Mouse (Mus musculus): ENCODE measurements around the gene Pygb. TPM values are rescaled to one million over a fixed set of nuclear protein-coding genes. Genes with fewer than 3 reads are reported as not detected.

Pygb gene
- polyA plus RNA-seq, 1 experiment from 2014 or later = 61.6 TPM

- Histone ChIP-seq H3K27me3 (ENCODE audit: control insufficient read depth, insufficient read depth, low read length) (no peaks in the 10 kb centered on the region), H3K4me1 (ENCODE audit: control insufficient read depth, insufficient read depth, low read length) (no peaks in the 10 kb centered on the region), H3K9me3 (ENCODE audit: control insufficient read depth, low read depth, low read length) (no peaks in the 10 kb centered on the region), H3K4me2 (replicated peaks; ENCODE audit: low read depth, low read length) (no peak overlapping the region), H3K36me3 (ENCODE audit: control insufficient read depth, insufficient read depth, low read length) (peaks cover 66% of the 10 kb centered on the region), H3K9ac (replicated peaks; ENCODE audit: low read depth, low read length) (no peak overlapping the region), H3K27ac (ENCODE audit: low read length) (no peak overlapping the region), H3K4me3 (ENCODE audit: low read depth, low read length) (no peak overlapping the region)
- WGBS = 89% methylated on average over 3 of the region's 3 CpGs
- no peak for ATAC-seq (ENCODE audit: insufficient number of reproducible peaks, insufficient read depth, low FRiP score, low read depth)
Observed at GRCm38 (mm10) chr2:150826426-150826825, 39.9 kb downstream of the Pygb start.

- Histone ChIP-seq H3K27me3 (ENCODE audit: control insufficient read depth, insufficient read depth, low read length) (no peaks in the 10 kb centered on the region), H3K9ac (replicated peaks; ENCODE audit: low read depth, low read length) (no peak overlapping the region), H3K27ac (ENCODE audit: low read length) (no peak overlapping the region), H3K36me3 (ENCODE audit: control insufficient read depth, insufficient read depth, low read length) (peaks cover 69% of the 10 kb centered on the region), H3K4me1 (ENCODE audit: control insufficient read depth, insufficient read depth, low read length) (no peaks in the 10 kb centered on the region), H3K9me3 (ENCODE audit: control insufficient read depth, low read depth, low read length) (no peaks in the 10 kb centered on the region), H3K4me3 (ENCODE audit: low read depth, low read length) (no peak overlapping the region), H3K4me2 (replicated peaks; ENCODE audit: low read depth, low read length) (no peak overlapping the region)
- WGBS = 88% methylated on average over 3 of the region's 3 CpGs
- no peak for ATAC-seq (ENCODE audit: insufficient number of reproducible peaks, insufficient read depth, low FRiP score, low read depth)
Observed at GRCm38 (mm10) chr2:150828164-150828563, 41.6 kb downstream of the Pygb start.

GRCm38 (mm10) chr2:150828654-150829053 lies 42.1 kb downstream of the Pygb start:
- Histone ChIP-seq H3K4me2 (replicated peaks; ENCODE audit: low read depth, low read length) (no peak overlapping the region), H3K27me3 (ENCODE audit: control insufficient read depth, insufficient read depth, low read length) (no peaks in the 10 kb centered on the region), H3K9ac (replicated peaks; ENCODE audit: low read depth, low read length) (no peak overlapping the region), H3K9me3 (ENCODE audit: control insufficient read depth, low read depth, low read length) (no peaks in the 10 kb centered on the region), H3K4me1 (ENCODE audit: control insufficient read depth, insufficient read depth, low read length) (no peaks in the 10 kb centered on the region), H3K4me3 (ENCODE audit: low read depth, low read length) (no peak overlapping the region), H3K27ac (ENCODE audit: low read length) (no peak overlapping the region), H3K36me3 (ENCODE audit: control insufficient read depth, insufficient read depth, low read length) (peaks cover 69% of the 10 kb centered on the region)
- WGBS = 80% methylated on average over 4 of the region's 4 CpGs
- no peak for ATAC-seq (ENCODE audit: insufficient number of reproducible peaks, insufficient read depth, low FRiP score, low read depth)

GRCm38 (mm10) chr2:150830011-150830410 lies 43.5 kb downstream of the Pygb start:
- Histone ChIP-seq H3K4me3 (ENCODE audit: low read depth, low read length) (no peak overlapping the region), H3K9ac (replicated peaks; ENCODE audit: low read depth, low read length) (no peak overlapping the region), H3K4me2 (replicated peaks; ENCODE audit: low read depth, low read length) (no peak overlapping the region), H3K4me1 (ENCODE audit: control insufficient read depth, insufficient read depth, low read length) (no peaks in the 10 kb centered on the region), H3K27me3 (ENCODE audit: control insufficient read depth, insufficient read depth, low read length) (no peaks in the 10 kb centered on the region), H3K9me3 (ENCODE audit: control insufficient read depth, low read depth, low read length) (no peaks in the 10 kb centered on the region), H3K36me3 (ENCODE audit: control insufficient read depth, insufficient read depth, low read length) (peaks cover 56% of the 10 kb centered on the region), H3K27ac (ENCODE audit: low read length) (no peak overlapping the region)
- WGBS = 92% methylated on average over 2 of the region's 2 CpGs
- ATAC-seq (ENCODE audit: insufficient number of reproducible peaks, insufficient read depth, low FRiP score, low read depth) = no peak

- no peaks in the 10 kb centered on the region for H3K4me1 ChIP-seq (ENCODE audit: control insufficient read depth, insufficient read depth, low read length)
- H3K27me3 ChIP-seq (ENCODE audit: control insufficient read depth, insufficient read depth, low read length) = no peaks in the 10 kb centered on the region
- WGBS = 92% methylated on average over 3 of the region's 3 CpGs
- no peak overlapping the region for H3K27ac ChIP-seq (ENCODE audit: low read length)
- H3K9ac ChIP-seq (replicated peaks; ENCODE audit: low read depth, low read length) = no peak overlapping the region
- ATAC-seq (ENCODE audit: insufficient number of reproducible peaks, insufficient read depth, low FRiP score, low read depth) = no peak
- H3K9me3 ChIP-seq (ENCODE audit: control insufficient read depth, low read depth, low read length) = no peaks in the 10 kb centered on the region
- no peak overlapping the region for H3K4me3 ChIP-seq (ENCODE audit: low read depth, low read length)
- peaks cover 58% of the 10 kb centered on the region for H3K36me3 ChIP-seq (ENCODE audit: control insufficient read depth, insufficient read depth, low read length)
- H3K4me2 ChIP-seq (replicated peaks; ENCODE audit: low read depth, low read length) = no peak overlapping the region
Observed at GRCm38 (mm10) chr2:150830911-150831441, 44.4 kb downstream of the Pygb start.

GRCm38 (mm10) chr2:150832029-150832428 lies 45.5 kb downstream of the Pygb start:
- Histone ChIP-seq H3K36me3 (ENCODE audit: control insufficient read depth, insufficient read depth, low read length) (peaks cover 47% of the 10 kb centered on the region), H3K9me3 (ENCODE audit: control insufficient read depth, low read depth, low read length) (no peaks in the 10 kb centered on the region), H3K27ac (ENCODE audit: low read length) (no peak overlapping the region), H3K4me1 (ENCODE audit: control insufficient read depth, insufficient read depth, low read length) (no peaks in the 10 kb centered on the region), H3K4me2 (replicated peaks; ENCODE audit: low read depth, low read length) (no peak overlapping the region), H3K9ac (replicated peaks; ENCODE audit: low read depth, low read length) (no peak overlapping the region), H3K4me3 (ENCODE audit: low read depth, low read length) (no peak overlapping the region), H3K27me3 (ENCODE audit: control insufficient read depth, insufficient read depth, low read length) (no peaks in the 10 kb centered on the region)
- no peak for ATAC-seq (ENCODE audit: insufficient number of reproducible peaks, insufficient read depth, low FRiP score, low read depth)
- 91% methylated on average over 7 of the region's 7 CpGs for WGBS

GRCm38 (mm10) chr2:150834616-150835015 lies 48.1 kb downstream of the Pygb start:
- Histone ChIP-seq H3K9me3 (ENCODE audit: control insufficient read depth, low read depth, low read length) (no peaks in the 10 kb centered on the region), H3K4me3 (ENCODE audit: low read depth, low read length) (no peak overlapping the region), H3K4me2 (replicated peaks; ENCODE audit: low read depth, low read length) (no peak overlapping the region), H3K9ac (replicated peaks; ENCODE audit: low read depth, low read length) (no peak overlapping the region), H3K27me3 (ENCODE audit: control insufficient read depth, insufficient read depth, low read length) (no peaks in the 10 kb centered on the region), H3K27ac (ENCODE audit: low read length) (no peak overlapping the region), H3K36me3 (ENCODE audit: control insufficient read depth, insufficient read depth, low read length) (peaks cover 31% of the 10 kb centered on the region), H3K4me1 (ENCODE audit: control insufficient read depth, insufficient read depth, low read length) (no peaks in the 10 kb centered on the region)
- no peak for ATAC-seq (ENCODE audit: insufficient number of reproducible peaks, insufficient read depth, low FRiP score, low read depth)
- WGBS = 93% methylated on average over 7 of the region's 7 CpGs

- Histone ChIP-seq H3K27ac (ENCODE audit: low read length) (no peak overlapping the region), H3K4me1 (ENCODE audit: control insufficient read depth, insufficient read depth, low read length) (no peaks in the 10 kb centered on the region), H3K4me2 (replicated peaks; ENCODE audit: low read depth, low read length) (no peak overlapping the region), H3K36me3 (ENCODE audit: control insufficient read depth, insufficient read depth, low read length) (peaks cover 20% of the 10 kb centered on the region), H3K9ac (replicated peaks; ENCODE audit: low read depth, low read length) (no peak overlapping the region), H3K9me3 (ENCODE audit: control insufficient read depth, low read depth, low read length) (no peaks in the 10 kb centered on the region), H3K27me3 (ENCODE audit: control insufficient read depth, insufficient read depth, low read length) (no peaks in the 10 kb centered on the region), H3K4me3 (ENCODE audit: low read depth, low read length) (no peak overlapping the region)
- no peak for ATAC-seq (ENCODE audit: insufficient number of reproducible peaks, insufficient read depth, low FRiP score, low read depth)
- WGBS = 95% methylated on average over 4 of the region's 4 CpGs
Observed at GRCm38 (mm10) chr2:150835975-150836374, 49.4 kb downstream of the Pygb start.

GRCm38 (mm10) chr2:150836906-150837305 lies 50.4 kb downstream of the Pygb start:
- no peak for ATAC-seq (ENCODE audit: insufficient number of reproducible peaks, insufficient read depth, low FRiP score, low read depth)
- Histone ChIP-seq H3K4me3 (ENCODE audit: low read depth, low read length) (no peak overlapping the region), H3K36me3 (ENCODE audit: control insufficient read depth, insufficient read depth, low read length) (peaks cover 11% of the 10 kb centered on the region), H3K4me1 (ENCODE audit: control insufficient read depth, insufficient read depth, low read length) (no peaks in the 10 kb centered on the region), H3K4me2 (replicated peaks; ENCODE audit: low read depth, low read length) (no peak overlapping the region), H3K9me3 (ENCODE audit: control insufficient read depth, low read depth, low read length) (no peaks in the 10 kb centered on the region), H3K27ac (ENCODE audit: low read length) (no peak overlapping the region), H3K9ac (replicated peaks; ENCODE audit: low read depth, low read length) (no peak overlapping the region), H3K27me3 (ENCODE audit: control insufficient read depth, insufficient read depth, low read length) (no peaks in the 10 kb centered on the region)
- WGBS = 79% methylated on average over 15 of the region's 15 CpGs
